Mouse (Mus musculus): ENCODE measurements at regions not wholly inside any gene's neighbourhood (a gene's known extent, or its start where the extent isn't known, plus 50 kb on each side); places are given as distances from the start of the nearest gene placed in this dataset.
A peak's percentile ranks its signal among the peaks of the same experiment; 100 is the strongest.

DNA sequence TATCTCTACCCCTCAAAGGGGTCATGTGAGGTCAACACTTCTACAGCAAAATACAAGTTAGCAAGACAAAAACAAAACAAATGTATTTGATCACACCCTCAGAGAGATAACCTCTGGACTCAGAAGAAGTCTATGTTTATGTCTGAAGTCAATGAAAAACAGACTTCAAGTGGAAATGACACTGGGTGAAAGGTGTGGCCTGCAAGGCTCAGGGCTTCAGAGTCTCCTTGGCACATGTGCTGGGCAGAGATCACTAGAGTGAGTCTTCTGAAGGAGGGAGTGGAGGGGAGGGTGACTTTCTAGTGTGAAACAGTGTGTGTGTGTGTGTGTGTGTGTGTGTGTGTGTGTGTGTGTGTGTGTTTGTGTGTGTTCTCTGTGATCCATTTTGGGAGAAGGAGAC lies 68.2 kb downstream of the Il12a start:
- no peak for DNase-seq (ENCODE audit: low spot score)

DNA sequence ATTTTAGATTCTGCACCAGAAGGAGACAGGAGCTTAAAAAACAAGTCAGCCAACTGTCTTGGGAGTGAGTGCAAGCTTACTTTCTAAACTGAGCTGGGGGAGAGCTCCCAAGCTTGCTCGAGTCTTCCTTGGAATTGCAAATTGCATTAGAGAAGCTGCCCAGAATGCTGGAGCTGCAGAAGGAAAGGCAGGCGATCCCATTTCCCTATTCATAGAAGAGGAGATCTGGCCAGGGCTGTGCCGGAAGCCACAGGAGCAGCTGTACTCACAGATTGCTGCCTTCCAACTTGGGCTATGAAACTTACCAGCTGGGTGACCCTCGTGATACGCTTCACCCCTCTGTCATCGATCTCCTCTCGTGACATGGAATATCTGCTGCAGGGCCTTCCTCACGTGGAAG lies 68.9 kb downstream of the Il12a start:
- DNase-seq (ENCODE audit: low spot score) = no peak

DNA sequence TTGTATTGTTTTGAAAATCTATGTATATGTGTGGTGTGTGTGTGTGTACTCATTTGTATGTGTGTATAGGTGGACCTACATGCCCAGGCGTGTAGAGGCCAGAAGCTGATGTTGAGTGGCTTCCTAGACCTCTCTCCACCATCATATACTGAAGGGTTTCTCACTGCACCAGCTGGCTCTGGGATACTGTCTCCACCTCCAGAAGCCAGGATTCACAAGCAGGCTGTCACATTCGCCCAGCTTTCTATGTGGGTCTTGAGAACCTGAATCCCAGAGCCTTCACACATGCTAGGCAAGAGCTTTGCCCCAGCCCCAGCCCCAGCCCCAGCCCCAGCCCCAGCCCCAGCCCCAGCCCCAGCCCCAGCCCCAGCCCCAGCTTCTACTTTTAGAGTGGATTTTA lies 70.4 kb downstream of the Il12a start:
- no peak for DNase-seq (ENCODE audit: low spot score)

DNA sequence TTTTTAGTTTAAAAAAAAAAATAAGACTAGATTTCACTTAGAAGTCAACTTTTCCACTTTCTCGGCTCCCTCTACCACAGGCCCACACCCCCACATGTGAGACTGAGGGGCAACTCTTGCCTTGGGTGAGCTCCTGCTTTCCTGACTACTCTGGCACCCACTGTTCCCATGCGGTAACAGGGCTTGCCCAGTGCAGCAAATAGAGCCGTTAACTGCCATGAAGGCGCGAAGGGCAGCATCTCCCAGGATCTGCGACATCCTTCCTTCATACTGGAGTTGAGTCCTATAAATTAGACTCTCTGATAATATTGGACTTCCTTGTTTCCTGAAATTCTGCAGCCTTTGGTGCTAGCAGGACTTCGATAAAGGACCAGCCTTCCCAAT lies 70.8 kb downstream of the Il12a start:
- no peak for DNase-seq (ENCODE audit: low spot score)

DNA sequence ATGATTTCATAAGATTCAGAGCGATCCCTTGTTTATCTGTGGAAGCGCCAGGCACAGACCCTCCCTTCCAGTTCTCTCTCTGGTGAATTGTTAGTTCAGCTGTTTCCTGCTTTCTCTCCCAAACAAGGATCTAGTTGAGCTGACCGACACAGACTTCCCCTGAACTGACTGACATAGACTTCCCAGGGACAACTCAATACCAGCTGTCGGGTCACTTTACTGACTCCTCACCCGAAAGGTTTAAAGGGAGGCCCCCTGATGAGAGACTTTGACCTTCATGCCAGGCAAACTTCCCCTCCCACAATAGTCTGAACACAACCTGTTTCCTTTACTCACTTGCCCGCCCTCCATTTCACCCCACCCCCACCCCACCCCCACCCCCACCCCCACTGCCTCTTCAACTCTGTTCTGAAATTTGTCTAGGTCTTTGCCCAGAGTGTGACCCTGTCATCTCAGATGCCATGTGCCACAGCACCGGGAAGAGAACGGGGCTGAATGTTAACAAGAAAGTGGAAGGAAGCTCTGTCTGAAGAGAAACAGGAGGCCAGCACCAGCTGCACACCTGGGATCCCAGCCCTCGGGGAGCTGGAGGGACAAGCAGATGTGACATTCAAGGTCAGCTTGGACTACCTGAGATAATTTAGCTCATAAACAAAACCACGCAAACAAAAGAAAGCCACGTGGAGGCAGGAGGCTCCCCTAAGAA lies 71.3 kb downstream of the Il12a start:
- no peak for DNase-seq (ENCODE audit: low spot score)

DNA sequence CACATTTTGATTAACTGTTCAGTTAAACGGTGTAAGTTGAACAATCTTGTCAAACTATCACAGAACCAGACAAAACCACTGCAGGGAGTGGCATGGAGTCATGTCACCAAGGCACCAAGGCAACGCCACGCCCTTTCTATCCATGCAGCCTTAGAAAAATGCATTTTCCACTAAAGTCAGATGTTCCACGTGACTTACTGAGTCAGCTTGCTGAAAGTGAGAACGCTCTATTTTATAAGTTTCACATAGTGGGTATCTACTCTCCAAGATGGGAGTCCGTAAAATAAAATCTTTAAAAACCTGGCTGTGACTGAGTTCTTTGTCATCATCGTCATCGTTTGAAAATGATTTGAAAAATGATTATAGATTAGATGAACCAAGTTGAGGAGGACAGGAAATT lies 72.5 kb downstream of the Il12a start:
- DNase-seq (ENCODE audit: low spot score) = no peak

DNA sequence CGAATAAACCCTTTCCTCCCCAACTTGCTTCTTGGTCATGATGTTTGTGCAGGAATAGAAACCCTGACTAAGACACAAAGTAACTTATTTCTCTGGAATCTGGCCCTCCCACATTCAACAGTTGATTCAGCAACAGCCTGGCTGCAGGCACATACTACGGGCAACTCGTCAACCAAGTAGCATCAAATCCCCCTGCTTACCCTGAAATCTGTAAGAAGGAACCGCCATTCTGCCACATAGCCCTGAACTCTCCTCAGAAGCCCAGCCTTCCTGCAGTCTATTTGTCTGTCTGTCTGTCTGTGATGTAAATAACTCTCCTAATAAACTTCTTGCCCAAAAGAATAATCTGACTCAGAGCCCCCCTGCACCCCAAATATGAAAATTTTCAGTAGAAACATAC lies 73.9 kb downstream of the Il12a start:
- no peak for DNase-seq (ENCODE audit: low spot score)

DNA sequence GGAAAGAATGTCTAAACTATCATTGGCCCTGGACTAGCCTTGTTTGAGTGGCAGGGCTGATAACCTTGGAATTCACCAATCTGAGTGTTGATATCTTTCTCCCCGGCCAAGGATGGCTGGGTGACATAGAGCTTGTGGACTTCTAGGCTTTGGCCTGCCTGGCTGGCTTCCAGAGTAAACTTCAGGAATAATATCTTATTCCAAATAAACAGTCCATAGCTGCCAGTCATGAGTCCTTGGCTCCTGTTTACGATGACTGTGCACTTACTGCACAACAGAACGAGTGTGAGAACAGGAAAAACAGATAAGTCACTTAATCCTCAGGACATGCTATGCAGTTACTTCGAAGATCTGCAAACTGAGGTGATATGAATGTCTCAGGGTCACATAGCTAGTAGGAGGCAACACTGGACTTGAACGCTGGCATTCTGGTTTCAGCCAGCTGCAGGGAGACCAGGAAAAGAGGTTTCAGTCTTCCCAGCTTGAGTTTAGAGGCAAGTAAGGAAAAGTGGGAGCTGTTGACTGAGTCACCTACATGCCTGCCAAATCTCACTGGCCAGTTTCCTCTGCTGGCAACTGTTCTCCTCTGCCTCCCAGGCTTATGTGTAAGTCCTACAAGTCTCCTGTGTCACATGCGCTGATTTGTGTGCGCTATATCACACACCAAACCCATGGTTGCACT lies 74.6 kb downstream of the Il12a start:
- DNase-seq (ENCODE audit: low spot score) = peak; percentile 36

DNA sequence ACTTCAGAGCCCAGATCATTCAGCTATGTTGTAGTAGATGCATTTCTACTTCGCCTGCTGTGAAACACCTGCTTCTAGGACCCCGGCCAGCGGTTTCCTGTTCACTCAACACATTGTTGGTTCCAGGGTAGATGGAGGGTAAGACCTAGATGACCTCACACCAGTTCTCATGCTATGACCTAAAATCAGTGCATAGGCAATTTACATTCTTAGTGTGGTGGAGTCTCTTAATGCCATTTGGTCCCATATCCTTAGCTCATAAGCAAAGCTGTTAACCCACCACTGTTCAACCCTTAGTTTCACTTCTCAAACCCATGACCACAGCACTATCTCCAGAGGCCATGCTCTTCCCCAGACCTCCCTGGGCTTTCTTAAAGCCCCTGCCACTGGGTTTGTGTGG lies 81.1 kb downstream of the Il12a start:
- no peak for DNase-seq (ENCODE audit: low spot score)

DNA sequence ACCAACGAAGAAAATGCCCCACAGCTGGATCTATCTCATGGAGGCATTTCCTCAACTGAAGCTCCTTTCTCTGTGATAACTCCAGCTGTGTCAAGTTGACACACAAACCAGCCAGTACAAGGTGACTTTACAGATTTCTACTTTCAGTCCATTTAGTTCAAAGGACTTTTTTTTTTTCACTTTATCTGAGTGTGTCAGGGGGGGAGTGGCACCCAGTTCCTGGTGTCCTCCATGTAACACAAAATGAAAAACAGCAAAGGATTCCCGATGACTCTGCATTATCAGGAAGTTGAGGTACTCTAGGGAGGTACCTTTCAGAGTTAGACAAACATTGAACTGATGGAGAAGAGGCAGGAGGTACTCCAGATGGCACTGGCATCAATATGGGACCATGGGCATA lies 87.4 kb downstream of the Il12a start:
- no peak for DNase-seq (ENCODE audit: low spot score)

DNA sequence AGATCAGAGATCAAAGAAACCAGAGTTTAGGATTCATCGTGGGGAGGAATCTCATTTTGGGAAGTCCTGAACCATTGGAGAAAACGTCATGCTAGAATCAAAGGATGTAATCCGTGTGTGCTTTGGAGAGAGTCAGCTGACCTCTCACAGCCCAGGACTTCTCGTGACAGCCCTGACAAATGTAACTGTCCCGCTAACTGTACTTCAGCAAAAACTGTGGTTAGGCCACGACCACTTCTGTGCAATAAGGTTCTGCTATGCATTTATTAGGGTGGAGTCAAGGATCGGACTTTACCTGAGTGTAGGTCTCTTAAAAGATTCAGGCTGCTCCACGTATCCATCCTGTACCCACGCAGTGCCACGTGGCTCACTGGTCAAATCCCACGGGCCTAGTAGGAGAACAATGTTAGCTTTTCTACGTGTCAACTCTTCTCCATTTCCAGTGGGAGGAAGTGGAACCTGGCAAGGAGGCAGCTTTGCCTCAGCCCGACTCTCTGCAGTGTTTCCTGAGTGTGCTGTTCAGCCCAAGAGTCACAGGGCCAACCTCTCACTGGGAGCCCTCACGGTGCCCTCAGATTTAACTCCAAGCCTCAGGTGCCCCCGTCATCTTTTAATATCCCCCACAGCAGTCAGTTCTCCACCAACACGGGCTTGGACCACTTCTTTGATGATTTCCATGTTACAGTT lies 88.1 kb downstream of the Il12a start:
- no peak for DNase-seq (ENCODE audit: low spot score)

DNA sequence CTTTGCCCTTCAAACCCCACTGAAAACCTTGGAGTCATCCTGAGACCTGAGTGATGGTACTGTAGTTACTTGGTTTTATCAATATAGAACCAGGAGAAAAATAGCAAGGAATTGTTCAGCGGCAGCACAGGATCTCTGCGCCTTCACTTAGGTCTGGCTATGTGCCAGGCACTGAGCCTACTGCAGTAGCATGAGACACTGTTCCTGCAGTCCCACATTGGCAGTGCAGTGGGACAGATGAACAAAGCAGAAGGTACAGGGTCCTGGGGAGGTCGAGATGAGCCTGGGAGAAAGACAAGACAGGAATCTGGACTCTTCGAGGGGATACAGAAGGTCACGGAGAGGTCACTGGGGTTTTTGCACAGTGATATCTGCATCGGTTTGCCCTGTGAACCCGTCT lies 88.5 kb upstream of the 1110032F04Rik start:
- DNase-seq (ENCODE audit: low spot score) = no peak

DNA sequence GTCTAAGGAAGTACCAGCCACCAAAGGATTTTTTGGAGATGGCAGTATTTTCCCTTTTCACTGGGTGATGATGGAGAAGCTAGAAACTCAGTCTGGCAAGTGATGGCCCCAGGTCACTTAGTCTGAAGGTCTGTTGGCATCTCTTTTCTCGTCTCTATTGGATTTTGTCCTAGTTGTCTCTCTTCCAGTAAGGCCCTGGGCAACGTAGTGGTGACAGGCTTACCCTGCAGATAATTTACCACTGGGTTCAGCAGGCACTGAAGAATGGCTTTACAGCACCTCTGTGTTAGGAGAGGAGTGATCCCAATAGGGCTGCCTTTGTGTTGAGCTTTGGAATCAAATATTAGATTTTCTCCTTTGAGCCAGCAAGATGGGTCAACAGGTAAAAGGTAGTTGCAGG lies 87.9 kb upstream of the 1110032F04Rik start:
- no peak for DNase-seq (ENCODE audit: low spot score)

DNA sequence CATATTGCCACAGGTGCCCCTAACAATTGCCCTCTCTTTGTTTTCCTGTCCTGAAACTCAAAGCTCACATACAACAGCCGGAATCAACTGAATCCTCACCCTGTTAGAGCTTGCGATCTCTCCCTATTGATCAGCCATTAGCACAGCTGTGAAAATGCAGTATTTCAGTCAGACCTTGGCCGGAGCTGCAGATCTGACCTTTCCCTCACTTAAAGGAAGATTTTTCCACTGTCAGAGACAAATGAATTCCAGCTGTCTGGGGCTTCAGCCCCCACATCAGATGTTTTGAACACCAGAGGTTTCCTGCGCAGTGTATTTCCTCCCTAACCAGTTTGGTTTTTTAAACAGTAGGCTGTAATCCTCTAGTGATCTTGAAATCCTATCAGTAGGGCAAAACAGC lies 87.0 kb upstream of the 1110032F04Rik start:
- no peak for DNase-seq (ENCODE audit: low spot score)

DNA sequence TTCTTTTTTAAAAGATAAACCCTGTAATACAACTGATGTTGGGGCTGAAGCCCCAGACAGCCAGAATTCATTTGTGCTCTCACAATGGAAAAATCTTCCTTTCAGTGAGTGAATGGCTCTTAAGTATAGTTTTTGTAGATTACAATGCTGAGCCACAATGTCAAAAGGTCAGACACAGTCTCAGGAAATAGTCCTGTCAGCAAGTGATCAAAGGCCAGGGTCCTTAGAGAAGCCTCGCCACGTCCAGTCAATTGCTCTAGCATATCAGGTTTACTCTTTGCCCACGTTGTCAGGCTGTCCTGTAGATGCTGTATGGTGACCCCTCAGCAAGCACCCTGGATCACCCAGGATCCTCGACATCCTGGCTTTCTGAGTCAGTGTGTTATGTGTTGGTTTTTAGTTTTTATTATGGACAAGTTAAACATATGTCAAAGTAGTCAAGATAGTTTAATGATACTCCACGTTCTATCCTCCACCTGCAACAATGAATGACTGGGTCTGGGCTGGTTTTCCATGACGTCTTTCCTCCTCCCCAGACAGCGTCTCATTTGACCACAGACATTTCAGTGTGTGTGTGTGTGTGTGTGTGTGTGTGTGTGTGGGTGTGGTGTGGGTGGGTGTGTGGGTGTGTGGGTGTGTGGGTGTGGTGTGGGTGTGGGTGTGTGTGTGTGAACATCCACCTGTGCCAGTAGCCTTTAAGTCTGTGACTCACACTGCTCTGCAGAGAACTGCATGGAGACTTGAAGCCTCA lies 85.5 kb upstream of the 1110032F04Rik start:
- no peak for DNase-seq (ENCODE audit: low spot score)

DNA sequence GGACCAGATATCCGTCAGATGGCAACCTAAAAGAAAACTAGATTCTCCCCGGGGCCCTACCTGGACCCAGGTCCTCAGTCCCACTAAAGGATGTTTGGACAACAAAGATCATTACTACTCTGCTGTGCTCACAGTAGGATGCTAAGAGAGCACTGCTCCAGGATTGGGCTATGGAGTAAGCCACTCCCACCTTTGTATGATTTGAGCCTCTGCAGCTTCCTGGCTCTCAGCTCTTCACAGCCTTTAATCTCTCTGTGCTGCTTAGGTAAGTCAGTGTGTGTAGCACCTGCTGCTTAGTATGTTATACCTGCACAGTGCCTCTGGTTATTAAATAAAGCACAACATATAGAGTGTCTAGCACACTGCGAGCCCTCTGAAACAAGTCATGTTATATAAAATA lies 82.6 kb upstream of the 1110032F04Rik start:
- DNase-seq (ENCODE audit: low spot score) = no peak

DNA sequence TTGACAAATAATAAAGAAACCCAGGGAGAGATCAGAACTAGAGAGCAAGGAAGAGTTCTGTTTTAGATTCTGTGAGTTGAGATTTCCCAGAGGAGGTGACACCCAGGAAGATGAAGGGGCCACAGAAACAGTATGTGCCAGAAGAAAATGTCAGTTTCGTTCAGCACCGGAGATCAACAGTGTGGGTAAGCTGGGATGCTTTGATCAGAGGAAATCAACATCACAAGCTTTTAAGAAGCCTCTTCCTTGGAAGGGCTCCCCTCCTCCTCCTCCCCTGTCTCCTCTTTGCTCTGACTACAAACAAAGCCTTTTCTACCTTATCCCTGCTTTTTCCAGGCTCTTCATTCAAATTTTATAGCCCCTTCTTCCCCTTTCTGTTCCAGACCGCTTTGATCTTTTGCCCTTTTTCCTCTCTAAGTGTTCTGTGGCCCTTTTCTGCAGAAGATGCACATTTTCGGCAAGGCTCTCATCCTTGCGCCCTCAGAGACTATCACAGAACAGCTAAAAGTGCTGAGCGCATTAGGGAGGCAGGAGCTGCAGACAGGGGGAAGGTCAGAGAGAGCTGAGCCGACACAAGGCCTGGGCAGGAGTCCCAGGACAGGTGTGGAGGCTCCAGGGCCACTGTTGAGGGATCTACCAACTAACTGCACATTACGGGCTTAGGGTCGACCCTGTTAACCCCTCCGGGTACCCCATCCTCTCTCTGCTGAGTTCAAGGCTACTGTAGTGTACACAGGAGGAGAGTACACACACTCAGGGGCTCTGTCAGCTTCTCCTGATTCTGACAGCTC lies 81.8 kb upstream of the 1110032F04Rik start:
- DNase-seq (ENCODE audit: low spot score) = no peak

DNA sequence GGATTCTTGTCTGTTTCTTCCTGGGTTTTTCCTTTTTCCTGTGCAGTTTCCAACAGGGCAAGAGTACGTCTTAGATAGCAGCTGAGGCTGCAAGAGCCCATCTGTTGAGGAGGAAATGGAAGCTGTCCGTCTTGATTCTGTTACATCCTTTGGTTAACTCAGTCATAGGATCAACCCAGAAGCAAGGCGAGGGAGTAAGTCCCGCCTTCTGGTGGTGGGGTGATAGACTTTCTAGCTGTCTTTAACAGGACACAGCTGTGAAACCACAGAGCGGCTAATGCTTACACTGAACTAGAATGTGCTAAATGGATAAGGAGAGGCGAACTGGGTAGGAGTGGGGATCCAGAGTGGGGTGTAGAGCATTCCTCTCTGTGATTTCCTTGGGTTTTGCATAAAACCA lies 79.9 kb upstream of the 1110032F04Rik start:
- no peak for DNase-seq (ENCODE audit: low spot score)

DNA sequence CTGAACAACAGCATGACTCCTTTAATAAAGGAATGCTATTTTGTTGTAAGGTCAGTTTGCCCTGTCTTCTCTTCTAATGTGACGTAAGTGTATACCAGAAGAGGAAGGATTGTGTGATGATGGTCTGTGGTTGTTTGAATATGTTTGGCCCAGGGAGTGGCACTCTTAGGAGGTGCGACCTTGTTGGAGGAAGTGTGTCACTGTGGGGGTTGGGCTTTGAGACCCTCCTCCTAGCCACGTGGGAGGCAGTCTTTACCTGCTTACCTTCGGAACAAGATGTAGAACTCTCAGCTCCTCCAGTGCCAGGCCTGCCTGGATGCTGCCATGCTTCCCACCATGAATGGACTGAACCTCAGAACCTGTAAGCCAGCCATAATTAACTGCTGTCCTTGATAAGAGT lies 78.9 kb upstream of the 1110032F04Rik start:
- DNase-seq (ENCODE audit: low spot score) = no peak

DNA sequence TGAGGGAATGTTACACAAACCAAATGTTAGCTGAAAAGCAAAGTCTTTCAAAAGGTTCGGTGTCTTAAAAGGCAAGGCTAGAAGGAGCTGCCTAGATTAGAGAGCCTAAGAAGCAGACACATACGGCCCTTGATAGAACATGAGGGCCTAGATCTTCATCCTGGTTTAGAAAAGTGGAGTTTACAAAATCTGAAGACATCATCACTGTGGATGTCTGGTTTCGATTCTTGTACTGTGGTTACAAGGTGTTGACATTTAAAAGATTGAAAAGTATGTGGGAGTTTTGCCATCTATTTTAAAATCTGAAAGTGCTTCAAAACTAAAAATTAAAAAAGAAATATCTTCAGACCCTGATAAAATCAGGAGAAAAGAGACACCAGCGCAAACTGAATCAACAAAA lies 76.5 kb upstream of the 1110032F04Rik start:
- no peak for DNase-seq (ENCODE audit: low spot score)

DNA sequence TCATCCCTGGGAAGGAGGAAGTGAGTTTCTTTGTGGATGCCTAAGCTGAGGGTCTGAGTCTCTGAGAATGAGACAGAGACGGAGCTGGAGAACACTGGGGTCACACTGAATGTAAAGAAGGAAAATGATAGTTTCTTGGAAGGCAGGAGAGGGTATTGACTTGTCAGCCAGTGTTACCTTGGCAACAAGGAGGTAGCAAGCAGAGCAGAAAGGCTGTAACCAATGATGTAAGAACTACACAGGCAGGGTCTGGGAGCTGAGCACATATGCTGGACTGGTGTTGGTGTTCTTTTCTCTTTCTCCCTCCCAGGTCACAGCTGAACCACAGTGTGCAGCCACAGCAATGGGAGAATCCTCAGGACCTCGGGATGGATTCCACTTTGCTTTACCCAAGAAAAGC lies 75.5 kb upstream of the 1110032F04Rik start:
- DNase-seq (ENCODE audit: low spot score) = no peak
